Mouse (Mus musculus): ENCODE data around the gene Tm9sf1.

DNA sequence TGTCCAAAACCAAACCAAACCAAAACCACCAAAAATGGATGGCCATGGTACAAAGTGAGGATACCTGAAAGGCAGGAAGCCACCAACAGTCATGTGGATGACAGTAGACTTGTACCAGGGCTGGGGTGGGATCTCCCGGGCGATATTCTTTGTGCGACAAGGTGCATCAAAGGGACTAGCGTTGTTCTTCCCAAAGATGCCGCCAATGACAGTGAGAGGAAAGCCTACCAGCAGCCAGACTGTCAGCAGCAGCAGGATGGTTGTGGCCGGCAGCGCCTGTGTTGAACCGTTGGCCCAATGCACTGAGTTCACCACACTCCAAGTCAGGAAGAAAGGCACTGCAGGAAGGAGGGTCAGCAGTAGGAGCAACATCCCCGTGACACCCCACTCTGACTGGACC, 5.8 kb downstream of the Tm9sf1 start, which contains the start of gene Gm49378:
- TF ChIP-seq CTCF (IDR thresholded peaks at IDR 0.05; ENCODE audit: low read depth, low read length) (no peak), POLR2A (IDR thresholded peaks at IDR 0.05; ENCODE audit: borderline replicate concordance, low read depth, low read length) (no peak)
